Mouse (Mus musculus): Measurements from ENCODE around the gene Frmpd1.

DNA sequence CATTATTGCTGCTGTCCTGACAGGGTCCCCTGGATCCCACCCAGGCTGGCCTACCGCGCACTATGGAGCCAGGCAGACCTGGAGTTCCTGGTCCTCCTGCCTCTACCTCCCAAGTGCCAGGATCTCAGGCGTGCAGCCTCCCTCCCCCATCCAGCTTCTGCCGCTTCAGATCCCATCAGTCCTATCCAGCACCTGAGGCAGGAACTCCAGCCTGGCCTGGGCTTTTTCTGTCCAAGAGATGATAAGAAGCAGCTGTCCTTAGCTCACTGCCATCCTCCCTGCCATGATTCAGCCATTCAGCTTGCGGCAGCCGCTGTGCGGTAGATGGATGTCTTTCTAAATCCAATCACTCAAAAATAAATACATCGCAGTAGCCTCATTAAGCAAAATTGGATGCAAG, 41.7 kb upstream of the Frmpd1 start:
- TF ChIP-seq USF1 (IDR thresholded peaks at IDR 0.05; ENCODE audit: low read depth, low read length), result no peak
- no peak for TF ChIP-seq CTCF (conservative IDR thresholded peaks at IDR 0.05 in 1 of 2, IDR thresholded peaks at IDR 0.05 in 1 of 2; ENCODE audit: low read depth in 2 of 2, low read length in 2 of 2)
- no peak for TF ChIP-seq EP300 (IDR thresholded peaks at IDR 0.05; ENCODE audit: low read length)
- TF ChIP-seq SIN3A (IDR thresholded peaks at IDR 0.05; ENCODE audit: low read length), result no peak
- TF ChIP-seq POLR2A (IDR thresholded peaks at IDR 0.05; ENCODE audit: low read depth, low read length), result no peak
- TF ChIP-seq MEF2A (IDR thresholded peaks at IDR 0.05; ENCODE audit: borderline replicate concordance, low read depth, low read length), result no peak
- no peak for TF ChIP-seq MAX (IDR thresholded peaks at IDR 0.05; ENCODE audit: low read length)
- no peak for TF ChIP-seq ZNF384 (IDR thresholded peaks at IDR 0.05; ENCODE audit: low read depth, low read length)
- TF ChIP-seq ELF1 (IDR thresholded peaks at IDR 0.05; ENCODE audit: low read depth, low read length), result no peak
- no peak for TF ChIP-seq E2F4 (IDR thresholded peaks at IDR 0.05; ENCODE audit: insufficient replicate concordance, low read depth, low read length)
- TF ChIP-seq TCF12 (IDR thresholded peaks at IDR 0.05; ENCODE audit: low read depth, low read length), result no peak
- TF ChIP-seq MAFK (IDR thresholded peaks at IDR 0.05; ENCODE audit: insufficient replicate concordance, low read length), result no peak

Measured in CH12.LX (cell line).